Mouse (Mus musculus) testis, adult 2 months (tissue): ENCODE data around the gene Sspo.

Experiments
- CTCF ChIP-seq: fragments of 200-500 bp; IDR thresholded peaks from 2 replicates; pipeline ENCODE4 v1.5.1; 2012; ENCODE audit warnings: low read depth, mild to moderate bottlenecking, inconsistent platforms, low read length, moderate library complexity; ENCODE audit not compliant: control insufficient read depth, insufficient read depth, insufficient replicate concordance
- POLR2A ChIP-seq: fragments of 200-500 bp; IDR thresholded peaks from 2 replicates; pipeline ENCODE4 v1.6.1; 2012; ENCODE audit warnings: low read depth, mild to moderate bottlenecking, inconsistent platforms, low read length, moderate library complexity; ENCODE audit not compliant: control insufficient read depth

DNA sequence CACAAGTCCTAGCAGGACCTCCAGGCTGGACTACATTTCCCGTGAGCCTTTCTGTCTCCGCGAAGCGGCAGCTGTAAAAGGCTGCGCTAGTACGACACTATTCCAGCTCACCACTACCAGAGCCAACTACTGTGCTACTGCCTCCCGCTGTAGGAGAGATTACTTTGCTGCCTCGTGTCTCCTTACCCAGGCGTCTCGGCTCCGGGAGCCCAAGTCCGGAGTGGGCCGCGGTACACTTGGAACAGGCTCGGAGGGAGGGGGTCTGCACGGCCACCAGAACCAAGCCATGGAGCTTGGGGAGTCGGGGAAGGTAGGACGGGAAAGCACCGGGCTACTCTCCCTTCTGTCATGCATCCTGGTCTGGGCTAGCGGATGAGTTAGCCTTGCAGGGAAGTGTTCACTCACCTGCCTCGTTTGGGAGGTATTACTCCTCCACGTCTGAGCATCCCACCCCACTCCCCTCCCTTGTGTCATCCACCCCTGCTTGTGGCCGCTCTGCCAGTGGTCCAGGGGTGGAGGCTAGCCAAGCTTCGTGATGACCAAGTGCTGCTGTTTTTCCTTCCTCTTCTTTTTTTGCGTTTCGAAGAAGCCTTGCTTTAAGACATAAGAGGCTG lies 56.3 kb downstream of the Sspo start:
- TF ChIP-seq CTCF: no peak
- 0 out of 2 replicates have a peak, but pooled peaks have one; percentile 10 for TF ChIP-seq POLR2A
